Mouse (Mus musculus) C2C12 (cell line): Measurements from ENCODE around the gene Mrps14. TPM values are rescaled to one million over a fixed set of nuclear protein-coding genes. Genes with fewer than 3 reads are reported as not detected.

Experiments used
- H3K27me3 ChIP-seq: one replicate; pipeline ENCODE4 v1.6.1; 2011; ENCODE audit not compliant: control insufficient read depth, insufficient read depth, insufficient read length
- H3K36me3 ChIP-seq: one replicate; pipeline ENCODE4 v1.6.1; 2011; ENCODE audit not compliant: control insufficient read depth, insufficient read depth
- H3K4me3 ChIP-seq: one replicate; pipeline ENCODE4 v1.5.1; 2011; ENCODE audit warnings: mild to moderate bottlenecking, control low read depth; ENCODE audit not compliant: poor library complexity, insufficient read depth, severe bottlenecking
- H3K79me2 ChIP-seq: one replicate; pipeline ENCODE4 v1.6.1; 2011; ENCODE audit not compliant: control insufficient read depth, insufficient read depth
- H3K79me3 ChIP-seq: one replicate; pipeline ENCODE4 v1.6.1; 2011; ENCODE audit warnings: low read depth, control low read depth
- H3ac ChIP-seq: one replicate; pipeline ENCODE3; 2011; ENCODE audit warnings: low read depth; ENCODE audit not compliant: control insufficient read depth, insufficient read length
- CEBPB ChIP-seq: IDR thresholded peaks from one replicate; pipeline ENCODE4 v1.6.1; 2011; ENCODE audit warnings: low read depth, mild to moderate bottlenecking, control low read depth, moderate library complexity
- CTCF ChIP-seq: IDR thresholded peaks from one replicate; pipeline ENCODE4 v1.5.1; 2011; ENCODE audit not compliant: control insufficient read depth, insufficient read depth, insufficient read length
- FOSL1 ChIP-seq: IDR thresholded peaks from one replicate; pipeline ENCODE4 v1.8.0; 2011; ENCODE audit warnings: mild to moderate bottlenecking, low read length; ENCODE audit not compliant: poor library complexity, insufficient read depth, severe bottlenecking
- MAX ChIP-seq: IDR thresholded peaks from one replicate; pipeline ENCODE4 v1.6.1; 2011; ENCODE audit warnings: mild to moderate bottlenecking, control low read depth
- MYOD1 ChIP-seq: IDR thresholded peaks from one replicate; pipeline ENCODE4 v1.6.1; 2011; ENCODE audit warnings: low read depth; ENCODE audit not compliant: control insufficient read depth, insufficient read length
- MYOG ChIP-seq: IDR thresholded peaks from one replicate; pipeline ENCODE4 v1.6.1; 2011; ENCODE audit not compliant: control insufficient read depth, insufficient read length; ENCODE audit errors: extremely low read depth
- USF1 ChIP-seq: IDR thresholded peaks from one replicate; pipeline ENCODE4 v1.6.1; 2011; ENCODE audit warnings: low read depth, mild to moderate bottlenecking, control low read depth, moderate library complexity
- polyA plus RNA-seq: library from polyadenylated mRNA; unstranded; fragments of >200 nt; fragmentation: generic; extraction: Trizol; gene quantifications from one replicate; pipeline ENCODE4 v1.2.1, GENCODE M21; 2012; ENCODE audit warnings: missing spikeins

The Mrps14 gene
- polyA plus RNA-seq, 1 experiment: 63.5 TPM

DNA sequence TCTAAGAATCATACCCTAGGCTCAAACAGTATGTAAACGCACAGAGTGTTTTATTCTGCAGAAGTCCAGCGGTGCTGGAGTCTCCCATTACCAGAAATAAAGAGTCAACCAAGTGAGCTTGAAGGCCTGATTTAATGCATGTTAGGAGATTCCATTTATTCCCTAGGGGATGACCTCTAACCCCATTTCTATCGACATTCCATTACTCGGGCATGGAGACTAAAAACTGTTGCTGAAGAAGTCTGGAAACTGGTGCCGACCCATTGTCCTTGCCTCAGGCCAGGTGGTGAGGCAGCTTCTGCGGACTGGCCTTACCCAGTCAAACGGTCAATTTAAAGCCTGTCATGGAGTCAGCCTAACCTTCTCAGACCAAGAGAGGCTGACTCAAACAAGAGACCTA lies 19.2 kb downstream of the Mrps14 start:
- TF ChIP-seq CEBPB (no peak), CTCF (no peak), MYOD1 (no peak), MYOG (no peak), MAX (no peak), FOSL1 (no peak), USF1 (no peak)
- no peaks in the 10 kb centered on the region for H3K27me3 ChIP-seq

DNA sequence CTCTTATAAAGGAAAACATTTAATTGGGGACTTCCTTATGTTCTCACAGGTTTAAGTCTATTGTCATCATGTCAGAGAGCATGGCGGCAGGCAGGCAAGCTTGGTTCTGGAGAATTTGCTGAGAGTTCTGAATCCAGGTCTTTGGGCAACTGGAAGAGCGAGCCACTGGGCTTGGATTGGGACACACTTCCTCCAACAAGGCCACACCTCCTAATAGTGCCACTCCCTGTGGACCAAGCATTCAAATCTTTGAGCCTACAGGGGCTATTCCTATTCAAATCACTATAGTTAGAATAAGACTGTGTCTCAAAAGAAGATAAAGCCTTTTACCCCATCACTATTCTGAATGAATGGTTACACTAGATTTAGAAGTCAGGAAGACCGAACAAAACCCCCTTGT lies 22.9 kb downstream of the Mrps14 start:
- H3ac ChIP-seq: no peak overlapping the region
- TF ChIP-seq MYOG (no peak), MAX (no peak), USF1 (no peak), CTCF (no peak), FOSL1 (no peak), CEBPB (no peak), MYOD1 (no peak)
- no peaks in the 10 kb centered on the region for H3K79me3 ChIP-seq
- H3K79me2 ChIP-seq: no peaks in the 10 kb centered on the region
- no peaks in the 10 kb centered on the region for H3K27me3 ChIP-seq
- no peak overlapping the region for H3K4me3 ChIP-seq
- no peaks in the 10 kb centered on the region for H3K36me3 ChIP-seq

More for the DNA sequence above, 19.2 kb downstream of the Mrps14 start:
- Histone ChIP-seq H3ac (no peak overlapping the region), H3K79me2 (peaks cover 35% of the 10 kb centered on the region), H3K79me3 (peaks cover 32% of the 10 kb centered on the region), H3K4me3 (no peak overlapping the region), H3K36me3 (peaks cover 10% of the 10 kb centered on the region)

- Histone ChIP-seq H3K79me2 (no peaks in the 10 kb centered on the region), H3K27me3 (no peaks in the 10 kb centered on the region), H3ac (no peak overlapping the region), H3K4me3 (no peak overlapping the region), H3K79me3 (no peaks in the 10 kb centered on the region), H3K36me3 (no peaks in the 10 kb centered on the region)
- no peak for TF ChIP-seq FOSL1
- no peak for TF ChIP-seq MYOG
- TF ChIP-seq MYOD1: no peak
- no peak for TF ChIP-seq MAX
- TF ChIP-seq CEBPB: no peak
- TF ChIP-seq USF1: no peak
- no peak for TF ChIP-seq CTCF
Observed at GRCm38 (mm10) chr1:160224093-160224492, 29.1 kb downstream of the Mrps14 start.

- Histone ChIP-seq H3K79me3 (no peaks in the 10 kb centered on the region), H3K27me3 (no peaks in the 10 kb centered on the region), H3K36me3 (no peaks in the 10 kb centered on the region), H3ac (no peak overlapping the region), H3K79me2 (no peaks in the 10 kb centered on the region), H3K4me3 (no peak overlapping the region)
- no peak for TF ChIP-seq CTCF
- TF ChIP-seq MAX: no peak
- no peak for TF ChIP-seq USF1
- TF ChIP-seq FOSL1: no peak
- no peak for TF ChIP-seq MYOD1
- TF ChIP-seq MYOG: no peak
- TF ChIP-seq CEBPB: no peak
Observed at GRCm38 (mm10) chr1:160227196-160227595, 32.2 kb downstream of the Mrps14 start.

DNA sequence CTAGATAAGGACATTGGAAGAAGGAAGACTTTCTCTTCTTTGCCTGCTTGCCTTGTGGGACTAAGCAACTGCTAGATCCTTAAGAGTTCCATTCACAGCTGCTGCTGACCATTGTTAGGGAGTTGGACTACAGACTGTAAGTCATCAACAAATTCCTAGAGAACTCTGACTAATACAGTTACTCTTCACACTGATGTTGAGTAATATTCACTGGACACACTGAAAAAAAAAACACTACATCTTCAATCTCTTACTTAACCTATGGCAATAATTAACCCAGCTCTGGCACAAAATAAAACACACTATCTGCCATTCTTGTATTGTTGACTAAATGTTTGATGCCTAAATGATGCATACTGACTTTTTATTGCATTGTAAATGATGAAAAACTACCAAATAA lies 32.8 kb downstream of the Mrps14 start:
- TF ChIP-seq FOSL1: no peak
- no peak for TF ChIP-seq CTCF
- TF ChIP-seq MYOD1: no peak
- no peak for TF ChIP-seq CEBPB
- no peak for TF ChIP-seq MAX
- no peak for TF ChIP-seq USF1
- no peak for TF ChIP-seq MYOG
- Histone ChIP-seq H3K27me3 (no peaks in the 10 kb centered on the region), H3ac (no peak overlapping the region)

GRCm38 (mm10) chr1:160231013-160231412 lies 36.0 kb downstream of the Mrps14 start:
- no peaks in the 10 kb centered on the region for H3K79me2 ChIP-seq
- H3ac ChIP-seq: no peak overlapping the region
- no peaks in the 10 kb centered on the region for H3K27me3 ChIP-seq
- H3K36me3 ChIP-seq: no peaks in the 10 kb centered on the region
- H3K79me3 ChIP-seq: no peaks in the 10 kb centered on the region
- no peak overlapping the region for H3K4me3 ChIP-seq
- TF ChIP-seq MYOG: no peak
- TF ChIP-seq FOSL1: no peak
- TF ChIP-seq MAX: no peak
- TF ChIP-seq USF1: no peak
- TF ChIP-seq MYOD1: no peak
- TF ChIP-seq CTCF: no peak

More for the DNA sequence above, 32.8 kb downstream of the Mrps14 start:
- Histone ChIP-seq H3K36me3 (no peaks in the 10 kb centered on the region), H3K79me2 (no peaks in the 10 kb centered on the region), H3K4me3 (no peak overlapping the region), H3K79me3 (no peaks in the 10 kb centered on the region)
